Mouse (Mus musculus): Measurements from ENCODE around the gene Alad. TPM values are rescaled to one million over a fixed set of nuclear protein-coding genes. Genes with fewer than 3 reads are reported as not detected.

The Alad gene
- polyA plus RNA-seq (2014; fragmentation: Illumina TruSeq; extraction: RNeasy Lipid Tissue Mini Kit (QIAGEN cat#74804); ENCODE audit: low replicate concordance), result 0.85 TPM

GRCm38 (mm10) chr4:62519849-62520233 lies at the start of gene Alad:
TSS of gene Alad (minus strand) at chr4:62519918.

GRCm38 (mm10) chr4:62559797-62560329 lies 40.1 kb upstream of the Alad start, which contains the start of gene Rgs3:
TSS of gene Rgs3 (plus strand) at chr4:62559847.

DNA sequence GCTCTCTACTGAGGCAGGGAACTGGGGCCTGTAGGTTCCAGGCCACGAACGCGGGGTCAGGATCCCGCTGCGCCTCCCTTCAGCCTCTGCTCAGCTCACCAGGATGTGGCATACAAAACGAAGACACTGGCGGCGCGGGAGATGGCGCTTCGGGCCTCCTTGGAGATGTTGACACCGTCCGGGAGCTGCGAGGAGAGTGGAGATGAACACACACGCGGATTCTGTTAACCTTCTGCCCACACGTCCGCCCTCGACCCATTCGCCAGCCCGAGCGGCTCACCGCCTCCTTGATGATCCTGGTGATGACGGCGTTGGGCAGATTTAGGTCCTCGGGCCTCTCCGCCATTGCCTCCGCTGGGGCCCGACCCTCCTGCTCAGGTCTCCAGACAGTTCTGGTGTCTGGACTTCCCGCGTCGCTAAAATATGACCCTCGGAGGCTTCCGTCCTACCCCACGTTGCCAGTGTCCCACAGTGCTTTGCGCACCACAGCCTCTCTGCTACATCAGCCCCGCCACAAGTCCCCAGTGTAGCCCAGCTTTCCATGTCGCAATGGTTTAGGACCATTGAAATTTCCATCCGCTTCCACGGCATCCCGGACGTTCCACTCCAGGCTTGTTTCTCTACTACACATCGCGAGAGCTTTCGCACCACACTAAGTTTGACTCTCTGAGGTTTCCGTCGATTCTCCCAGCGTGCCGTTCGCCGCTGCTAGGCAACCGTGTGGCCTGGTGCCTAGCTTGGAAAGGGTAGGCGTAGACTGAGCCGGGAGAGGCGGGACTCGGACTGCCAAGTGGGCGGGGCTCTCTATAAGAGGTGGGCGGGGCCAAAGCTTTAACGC lies 5.2 kb upstream of the Alad start, which contains the start of the genes Pole3 and 4933430I17Rik:
TSS of gene Pole3 (minus strand) at position 418 of the 838 bp plus-strand sequence.
TSS of gene 4933430I17Rik (plus strand) at position 719 of the 838 bp plus-strand sequence.

GRCm38 (mm10) chr4:62503374-62503970 lies 16.2 kb downstream of the Alad start, which contains the start of gene Hdhd3:
TSS of gene Hdhd3 (minus strand) at chr4:62503467.

GRCm38 (mm10) chr4:62479937-62480708 lies 39.6 kb downstream of the Alad start, which contains the start of gene Bspry:
TSS of gene Bspry (plus strand) at chr4:62480053.

DNA sequence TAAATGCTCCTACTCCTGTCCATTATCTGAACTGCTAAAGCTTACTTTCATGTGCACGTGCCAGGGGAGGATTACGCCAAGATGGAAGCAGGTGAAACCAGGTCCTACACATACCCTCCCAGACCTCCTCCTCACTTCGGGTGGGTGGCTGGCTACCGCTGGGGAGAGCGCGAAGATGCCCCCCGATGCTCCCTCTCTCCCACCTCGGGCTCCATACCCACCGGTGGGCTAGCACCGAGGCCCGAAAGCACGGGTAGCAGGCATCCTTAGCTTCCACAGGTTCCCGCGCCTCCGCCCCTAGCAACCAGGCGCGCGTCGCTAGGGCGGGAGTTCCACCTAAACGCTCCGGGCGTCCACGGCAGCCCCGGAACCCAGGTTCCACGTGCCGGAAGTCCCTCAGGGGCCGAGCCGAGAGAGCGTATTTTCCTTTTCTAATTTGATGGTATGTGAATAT lies 49.1 kb downstream of the Alad start, which contains the start of gene Wdr31:
TSS of gene Wdr31 (minus strand) at position 299 of the 454 bp plus-strand sequence.

Other genes starting within 250 kb of the Alad start
- gene Fkbp15, start 159.4 kb downstream of the Alad start, polyA plus RNA-seq (2014; fragmentation: Illumina TruSeq; extraction: RNeasy Lipid Tissue Mini Kit (QIAGEN cat#74804); ENCODE audit: low replicate concordance), result 11.2 TPM
- gene Slc31a1, start 159.2 kb downstream of the Alad start, polyA plus RNA-seq (2014; fragmentation: Illumina TruSeq; extraction: RNeasy Lipid Tissue Mini Kit (QIAGEN cat#74804); ENCODE audit: low replicate concordance), result 518 TPM
- gene Cdc26, start 111.3 kb downstream of the Alad start, polyA plus RNA-seq (2014; fragmentation: Illumina TruSeq; extraction: RNeasy Lipid Tissue Mini Kit (QIAGEN cat#74804); ENCODE audit: low replicate concordance), result 40.1 TPM
- gene Prpf4, start 111.1 kb downstream of the Alad start, polyA plus RNA-seq (2014; fragmentation: Illumina TruSeq; extraction: RNeasy Lipid Tissue Mini Kit (QIAGEN cat#74804); ENCODE audit: low replicate concordance), result 6.1 TPM
- not detected for gene Rnf183, start 84.7 kb downstream of the Alad start, polyA plus RNA-seq (2014; fragmentation: Illumina TruSeq; extraction: RNeasy Lipid Tissue Mini Kit (QIAGEN cat#74804); ENCODE audit: low replicate concordance)
- gene Wdr31, start 49.0 kb downstream of the Alad start, polyA plus RNA-seq (2014; fragmentation: Illumina TruSeq; extraction: RNeasy Lipid Tissue Mini Kit (QIAGEN cat#74804); ENCODE audit: low replicate concordance), result 0.52 TPM
- 1.9 TPM for gene Bspry, start 39.9 kb downstream of the Alad start, polyA plus RNA-seq (2014; fragmentation: Illumina TruSeq; extraction: RNeasy Lipid Tissue Mini Kit (QIAGEN cat#74804); ENCODE audit: low replicate concordance)
- gene Hdhd3, start 16.5 kb downstream of the Alad start, polyA plus RNA-seq (2014; fragmentation: Illumina TruSeq; extraction: RNeasy Lipid Tissue Mini Kit (QIAGEN cat#74804); ENCODE audit: low replicate concordance), result 0.48 TPM
- gene Pole3, start 5.2 kb upstream of the Alad start, polyA plus RNA-seq (2014; fragmentation: Illumina TruSeq; extraction: RNeasy Lipid Tissue Mini Kit (QIAGEN cat#74804); ENCODE audit: low replicate concordance), result 39.8 TPM
- gene 4933430I17Rik, start 5.5 kb upstream of the Alad start, polyA plus RNA-seq (2014; fragmentation: Illumina TruSeq; extraction: RNeasy Lipid Tissue Mini Kit (QIAGEN cat#74804); ENCODE audit: low replicate concordance), result 0.37 TPM
- gene Rgs3, start 39.9 kb upstream of the Alad start, polyA plus RNA-seq (2014; fragmentation: Illumina TruSeq; extraction: RNeasy Lipid Tissue Mini Kit (QIAGEN cat#74804); ENCODE audit: low replicate concordance), result 2.5 TPM

Measured in small intestine, adult 10 weeks (tissue).